Mouse (Mus musculus): ENCODE measurements around the gene Zfp408.

DNA sequence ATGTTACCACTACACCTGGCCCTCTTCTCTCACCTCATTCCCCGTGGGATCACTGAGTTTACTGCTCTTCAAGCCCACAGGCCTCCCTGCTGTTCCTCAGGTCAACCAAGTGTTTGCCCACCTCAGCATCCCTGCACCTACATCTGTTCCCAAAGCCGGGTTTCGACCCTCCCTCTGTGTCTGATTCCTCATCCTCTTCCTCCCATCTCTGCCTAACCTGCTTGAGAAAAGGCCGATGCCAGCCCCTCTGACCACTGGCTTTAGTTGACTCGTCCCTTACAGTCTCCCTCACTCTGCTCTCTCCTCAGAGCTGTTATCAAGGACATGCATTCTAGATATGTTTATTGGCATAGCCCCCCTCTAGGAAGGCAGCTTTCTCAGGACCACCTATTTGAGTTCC lies 22.1 kb downstream of the Zfp408 start:
- TF ChIP-seq CTCF (IDR thresholded peaks at IDR 0.05; ENCODE audit: low read depth), result no peak
- TF ChIP-seq EP300 (IDR thresholded peaks at IDR 0.05; ENCODE audit: low read depth), result no peak
